Mouse (Mus musculus): ENCODE results near the gene Mpeg1. TPM values are rescaled to one million over a fixed set of nuclear protein-coding genes. Genes with fewer than 3 reads are reported as not detected.

Gene Mpeg1
- polyA plus RNA-seq, 1 experiment, result 8.0 TPM

DNA sequence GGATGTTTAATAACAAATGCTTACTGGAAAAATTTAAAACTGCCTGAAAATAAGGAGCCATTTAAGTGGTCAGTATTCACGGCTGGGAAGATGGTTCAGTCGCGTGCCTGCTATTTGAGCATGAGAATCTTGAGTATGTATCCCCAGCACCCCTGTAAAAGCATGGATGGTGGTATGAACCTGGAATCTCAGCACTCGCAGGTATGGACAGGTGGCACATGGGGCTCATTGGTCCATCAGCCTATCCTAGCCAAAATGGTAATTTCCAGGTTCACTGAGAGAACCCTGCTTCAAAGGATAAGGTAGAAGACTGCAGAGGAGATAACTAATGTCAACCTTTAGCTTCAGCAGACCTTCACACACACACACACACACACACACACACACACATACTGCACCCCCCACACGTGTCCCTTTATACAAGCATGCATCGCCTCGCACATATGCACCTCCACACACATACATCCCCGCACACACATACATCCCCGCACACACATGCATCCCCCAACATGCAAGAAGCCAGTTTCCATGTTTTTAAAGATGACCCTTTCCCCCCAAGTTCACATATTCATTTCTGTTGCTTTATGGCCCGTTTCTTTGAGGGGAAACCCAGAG, 5.1 kb downstream of the Mpeg1 start:
- no peak for DNase-seq (ENCODE audit: low read depth)

DNA sequence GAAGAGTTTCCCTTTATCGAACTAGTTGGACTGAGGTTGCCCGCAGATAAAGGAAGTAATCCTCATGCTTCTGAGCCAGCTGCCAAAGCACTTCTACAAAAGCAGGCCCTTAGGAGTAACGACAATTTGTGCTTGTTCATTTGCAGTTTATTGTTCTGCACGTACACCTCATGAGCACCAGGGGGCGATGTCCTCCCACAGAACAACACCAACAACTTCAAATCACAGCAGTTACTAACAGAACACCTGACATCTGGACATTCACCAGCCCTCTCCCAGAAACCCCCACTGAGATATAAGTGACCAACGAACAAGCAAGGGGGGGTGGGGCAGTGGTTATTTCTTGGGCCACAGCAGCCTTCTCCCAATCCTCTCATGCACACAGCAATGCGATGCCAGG, 5.6 kb downstream of the Mpeg1 start:
- no peak for DNase-seq (ENCODE audit: low read depth)

DNA sequence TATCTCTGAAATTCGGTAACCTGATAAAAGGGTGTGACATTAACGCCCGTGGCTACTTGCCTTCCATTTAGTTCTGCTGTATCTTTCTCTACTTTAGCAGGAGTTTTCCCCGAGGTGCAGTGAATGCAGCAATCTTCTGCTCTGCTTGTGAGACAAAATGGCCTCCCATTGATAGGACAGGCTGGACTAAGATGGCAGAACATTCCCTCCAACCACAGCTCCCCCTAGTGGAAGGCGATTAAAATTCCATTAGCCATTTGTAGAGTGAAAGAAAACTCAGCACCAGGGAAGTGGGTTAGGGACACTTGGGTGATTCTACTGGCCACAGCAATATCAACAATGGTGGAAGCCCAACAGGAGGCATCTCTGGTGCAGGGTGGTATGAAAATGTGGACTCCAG, 6.9 kb downstream of the Mpeg1 start:
- DNase-seq (ENCODE audit: low read depth), result no peak

DNA sequence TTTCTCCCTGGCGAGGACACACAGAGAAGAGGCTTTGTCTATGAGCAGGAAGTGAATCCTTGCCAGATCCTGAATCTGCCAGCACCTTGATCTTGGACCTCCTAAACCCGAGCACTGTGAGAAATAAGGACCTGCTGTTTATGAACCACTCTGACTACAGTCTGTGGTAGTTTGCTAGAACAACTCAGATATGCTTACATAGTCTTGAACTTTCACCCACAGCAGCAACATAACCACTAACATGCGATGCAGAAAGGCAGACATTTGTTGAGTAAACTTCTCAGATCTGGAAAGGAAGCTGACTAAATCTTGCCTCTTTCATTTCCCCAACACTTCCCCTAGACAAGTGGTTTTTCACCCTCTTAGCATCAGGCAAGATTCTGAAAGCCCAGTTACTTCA, 11.3 kb downstream of the Mpeg1 start:
- no peak for DNase-seq (ENCODE audit: low read depth)

DNA sequence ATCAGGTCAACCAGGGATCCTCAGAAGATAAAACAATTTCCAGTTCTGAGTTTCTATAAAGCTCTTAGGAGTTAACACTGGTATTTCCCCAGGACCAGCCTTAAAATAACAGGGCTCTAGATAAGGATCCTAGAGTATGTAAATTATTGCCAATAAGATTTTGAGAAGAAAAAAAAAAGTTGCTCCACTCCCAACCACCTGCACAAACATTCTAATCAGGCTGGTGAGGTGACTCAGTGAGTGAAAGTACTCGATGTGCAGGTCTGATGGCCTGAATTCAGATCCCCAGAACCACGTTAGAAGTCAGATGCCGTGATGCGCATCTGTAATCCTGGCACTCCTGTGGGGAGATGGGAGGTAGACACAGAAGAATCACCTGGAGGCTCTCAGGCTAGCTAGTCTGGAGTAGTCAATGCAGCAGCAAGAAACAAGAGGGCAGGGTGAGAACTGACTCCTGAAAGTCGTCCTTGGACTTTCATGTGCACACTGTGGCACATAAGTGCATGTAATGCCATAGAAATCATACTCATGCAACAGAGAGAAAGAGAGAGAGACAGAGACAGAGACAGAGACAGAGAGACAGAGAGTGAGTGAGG, 11.9 kb downstream of the Mpeg1 start:
- no peak for DNase-seq (ENCODE audit: low read depth)

DNA sequence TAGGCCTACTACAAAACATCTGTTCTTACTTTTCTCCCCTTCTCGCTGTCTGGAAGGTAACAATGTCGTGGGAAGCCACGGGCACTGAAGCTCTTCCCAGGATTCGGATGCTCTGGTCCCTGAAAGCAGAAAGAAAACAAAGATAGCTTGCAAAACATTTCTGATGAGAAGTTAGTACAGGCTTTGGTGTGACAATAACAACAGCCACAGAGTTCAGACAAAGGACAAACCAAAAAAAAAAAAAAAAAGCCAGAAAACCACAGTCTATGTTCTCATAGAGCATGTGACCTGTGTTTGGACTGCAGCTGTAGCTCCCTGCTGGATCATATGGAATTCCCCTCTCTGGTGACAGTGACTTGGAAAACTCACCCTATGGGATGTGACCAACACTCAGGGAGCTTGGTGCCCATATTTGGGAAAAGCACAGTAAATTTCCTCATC, 12.6 kb downstream of the Mpeg1 start:
- no peak for DNase-seq (ENCODE audit: low read depth)

DNA sequence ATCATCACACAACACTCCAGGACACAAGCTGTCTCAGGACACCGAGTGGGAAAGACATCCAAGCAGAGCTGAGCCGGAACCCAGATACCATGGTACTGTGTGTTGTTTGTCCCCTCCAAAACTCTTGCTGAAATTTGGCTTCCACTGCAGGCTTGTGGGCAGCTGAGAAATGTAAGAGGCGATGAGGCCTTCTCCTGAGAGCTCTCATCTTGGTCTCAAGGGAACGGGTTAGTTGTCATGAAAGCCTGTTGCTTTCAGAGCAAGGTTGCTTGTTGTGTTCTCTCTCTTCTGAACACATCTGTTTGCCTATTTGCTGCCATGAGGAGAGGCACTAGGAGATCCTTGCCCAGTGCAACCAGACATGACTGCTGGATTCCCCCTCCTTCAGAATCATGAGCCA, 13.4 kb downstream of the Mpeg1 start:
- no peak for DNase-seq (ENCODE audit: low read depth)

DNA sequence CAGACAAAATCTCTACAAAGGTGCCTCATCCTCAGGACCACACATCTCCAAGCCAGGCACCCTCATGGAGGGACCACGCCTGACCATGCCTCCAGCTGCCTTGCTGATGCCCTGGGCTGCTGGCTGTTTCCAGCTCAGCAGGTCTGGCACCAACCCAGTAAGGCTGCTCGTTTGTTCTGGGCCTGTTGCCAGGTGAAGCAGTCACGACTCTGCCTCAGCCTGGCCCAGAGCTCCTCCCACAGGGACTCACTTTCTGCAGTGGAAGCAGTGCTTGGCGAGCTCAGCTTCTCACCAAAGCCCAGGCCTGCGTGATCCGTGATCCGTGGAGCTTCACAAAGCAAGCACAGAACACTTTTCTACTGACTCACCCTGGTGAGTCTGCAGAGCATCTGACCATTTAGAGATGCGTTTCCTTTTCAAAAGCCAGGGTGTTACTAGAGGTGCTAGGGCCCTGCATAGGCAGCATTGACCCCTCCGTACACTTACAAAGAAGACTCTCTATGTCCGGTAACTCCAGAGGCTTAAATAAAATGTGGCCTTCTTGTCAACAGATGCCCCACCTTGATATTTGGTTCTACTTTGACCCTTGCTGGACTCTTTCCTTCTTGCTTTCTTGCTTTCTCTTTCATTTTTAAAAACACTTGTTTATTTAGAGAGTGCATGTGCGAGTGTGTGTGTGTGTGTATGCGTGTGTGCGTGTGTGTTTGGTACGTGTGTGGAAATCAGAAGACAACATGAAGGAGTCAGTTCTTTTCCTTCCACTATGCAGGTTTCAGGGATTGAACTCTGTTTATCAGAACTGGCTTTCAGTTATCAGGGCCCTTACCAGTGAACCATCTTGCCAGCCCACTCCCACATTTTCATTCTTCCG, 15.0 kb downstream of the Mpeg1 start:
- DNase-seq (ENCODE audit: low read depth), result no peak

DNA sequence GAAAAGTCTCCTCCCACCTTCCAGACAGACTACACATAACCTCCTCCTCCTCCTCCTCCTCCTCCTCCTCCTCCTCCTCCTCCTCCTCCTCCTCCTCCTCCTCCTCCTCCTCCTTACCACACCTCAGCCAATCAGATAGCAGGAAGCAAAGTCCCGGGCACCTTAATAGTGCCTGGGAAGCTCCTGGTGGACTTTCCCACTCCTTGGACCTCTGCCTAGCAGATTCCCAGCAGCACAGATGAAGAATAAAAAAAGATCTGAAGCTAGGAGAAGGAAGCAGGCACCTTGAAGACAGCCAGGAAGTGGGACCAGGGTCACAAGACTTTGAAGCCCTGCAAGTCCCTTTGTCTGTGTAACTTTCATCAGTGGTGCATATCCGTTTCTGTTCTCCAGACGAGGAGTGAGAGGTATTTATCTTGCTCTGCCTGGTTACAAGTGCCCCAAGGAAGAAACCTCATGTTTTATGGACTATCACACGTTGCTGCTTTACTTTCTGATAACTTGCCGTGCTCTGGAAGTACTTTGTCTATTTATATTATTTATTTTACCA, 16.2 kb downstream of the Mpeg1 start:
- no peak for DNase-seq (ENCODE audit: low read depth)

DNA sequence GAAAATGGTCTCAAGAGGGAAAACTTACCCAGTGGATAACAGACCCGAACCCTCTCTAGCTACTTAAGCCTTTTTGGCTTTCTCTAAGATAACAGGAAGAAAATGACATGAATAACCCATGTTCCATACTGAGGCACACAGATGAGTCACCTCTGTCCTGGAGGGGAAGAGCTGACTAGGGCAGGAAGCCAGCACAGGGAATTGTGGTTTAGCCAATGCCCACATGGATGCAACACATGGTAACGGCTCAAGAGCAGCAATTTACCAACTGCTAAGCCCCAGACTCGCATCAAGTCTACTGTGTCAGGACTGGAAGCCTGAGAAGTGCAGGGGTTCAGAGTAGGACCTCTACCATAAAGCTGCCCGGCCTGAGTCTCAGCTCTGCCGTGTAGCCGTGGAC, 17.8 kb downstream of the Mpeg1 start:
- no peak for DNase-seq (ENCODE audit: low read depth)

DNA sequence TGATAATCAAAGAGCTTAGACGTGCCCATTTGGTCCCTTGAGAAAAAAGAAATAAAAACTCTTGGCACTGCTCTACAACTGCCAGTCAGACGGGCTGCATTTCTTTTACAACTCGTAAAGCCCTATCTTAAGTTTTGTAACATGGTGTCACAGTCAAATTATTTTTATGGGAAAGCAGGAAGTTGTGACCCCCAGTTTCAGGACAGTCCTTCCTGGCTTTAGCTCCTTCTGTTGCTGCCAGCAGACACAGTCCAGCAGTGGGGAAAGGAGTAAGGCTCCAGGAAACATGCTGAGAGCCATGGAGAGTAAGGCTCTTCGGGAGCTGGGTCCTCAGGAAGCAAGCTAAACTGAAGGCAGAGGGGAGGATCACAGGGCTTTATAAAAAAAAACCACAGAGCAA, 23.2 kb downstream of the Mpeg1 start:
- no peak for DNase-seq (ENCODE audit: low read depth)

DNA sequence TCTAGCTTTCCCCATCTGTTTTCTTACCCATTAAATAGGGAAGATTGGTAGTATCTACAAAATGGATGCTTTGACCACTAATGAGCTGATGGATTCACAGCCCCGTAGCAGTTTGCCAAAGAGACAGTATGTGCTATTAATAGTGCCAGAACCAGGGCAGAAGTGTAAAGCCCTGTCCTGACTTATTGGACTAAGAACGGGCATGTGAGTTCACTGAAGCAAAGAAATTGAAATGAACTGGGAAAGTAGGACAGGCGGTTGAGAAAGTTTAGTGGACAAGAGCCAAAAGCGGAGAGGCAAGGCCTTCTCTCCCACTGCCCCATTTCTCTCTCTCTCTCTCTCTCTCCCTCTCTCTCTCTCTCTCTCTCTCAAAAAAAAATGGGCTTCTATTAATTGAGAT, 23.6 kb downstream of the Mpeg1 start:
- no peak for DNase-seq (ENCODE audit: low read depth)

DNA sequence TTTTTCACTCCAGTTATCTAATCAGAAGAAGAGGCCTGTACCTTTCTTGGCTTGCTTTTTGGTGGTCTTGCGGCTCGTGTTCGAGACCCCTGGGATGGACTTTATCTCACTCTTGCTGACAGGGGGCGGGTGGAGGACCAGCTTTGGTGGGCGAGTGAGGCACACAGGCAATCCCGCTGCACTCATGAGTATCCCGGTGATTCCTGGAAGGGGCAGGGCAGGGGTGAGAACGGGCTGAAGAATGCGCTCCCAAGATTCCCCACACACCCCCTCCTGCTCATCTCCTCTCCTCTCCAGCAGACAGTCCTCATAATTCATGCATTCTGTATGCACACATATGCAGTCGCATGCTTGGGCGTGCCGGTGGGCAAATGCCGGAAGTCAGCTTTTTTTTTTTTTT, 24.6 kb downstream of the Mpeg1 start:
- no peak for DNase-seq (ENCODE audit: low read depth)

DNA sequence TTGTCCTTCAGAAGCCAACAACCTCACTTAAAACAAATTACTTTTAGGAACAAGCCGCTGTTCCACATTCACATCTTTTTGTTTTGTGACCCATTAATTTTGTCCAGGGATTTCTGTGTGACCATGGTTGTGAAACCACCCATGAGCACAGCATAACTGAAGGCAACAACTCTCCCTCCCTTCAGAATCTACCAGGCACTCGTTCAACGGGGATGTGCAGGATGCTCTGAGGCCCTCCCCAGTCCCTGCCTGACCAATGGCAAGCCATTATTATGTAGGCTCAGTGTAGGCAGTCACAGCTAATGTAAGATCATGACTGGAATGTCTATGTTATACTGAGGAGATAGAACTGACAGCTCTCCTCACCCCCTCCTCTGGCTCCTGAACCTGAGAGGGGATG, 25.1 kb downstream of the Mpeg1 start:
- no peak for DNase-seq (ENCODE audit: low read depth)

DNA sequence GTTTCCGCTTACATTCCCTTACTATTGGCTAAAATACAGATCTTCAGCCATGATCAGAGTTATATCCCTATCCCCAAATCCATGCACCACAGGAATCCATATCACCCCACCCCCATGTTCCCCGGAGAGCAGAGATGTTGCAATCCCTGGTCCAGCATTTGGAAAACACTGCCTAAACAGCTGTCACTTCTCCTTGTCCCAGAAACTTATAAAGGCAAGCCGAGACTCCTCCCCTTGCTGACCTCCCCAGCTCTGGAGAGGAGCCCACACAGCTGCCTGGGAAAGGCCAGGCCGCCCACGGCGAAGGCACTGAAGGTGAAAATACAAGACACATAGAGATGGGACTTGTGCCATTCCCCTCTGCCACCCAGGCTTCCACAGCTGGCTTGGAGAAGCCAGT, 26.3 kb downstream of the Mpeg1 start:
- no peak for DNase-seq (ENCODE audit: low read depth)

DNA sequence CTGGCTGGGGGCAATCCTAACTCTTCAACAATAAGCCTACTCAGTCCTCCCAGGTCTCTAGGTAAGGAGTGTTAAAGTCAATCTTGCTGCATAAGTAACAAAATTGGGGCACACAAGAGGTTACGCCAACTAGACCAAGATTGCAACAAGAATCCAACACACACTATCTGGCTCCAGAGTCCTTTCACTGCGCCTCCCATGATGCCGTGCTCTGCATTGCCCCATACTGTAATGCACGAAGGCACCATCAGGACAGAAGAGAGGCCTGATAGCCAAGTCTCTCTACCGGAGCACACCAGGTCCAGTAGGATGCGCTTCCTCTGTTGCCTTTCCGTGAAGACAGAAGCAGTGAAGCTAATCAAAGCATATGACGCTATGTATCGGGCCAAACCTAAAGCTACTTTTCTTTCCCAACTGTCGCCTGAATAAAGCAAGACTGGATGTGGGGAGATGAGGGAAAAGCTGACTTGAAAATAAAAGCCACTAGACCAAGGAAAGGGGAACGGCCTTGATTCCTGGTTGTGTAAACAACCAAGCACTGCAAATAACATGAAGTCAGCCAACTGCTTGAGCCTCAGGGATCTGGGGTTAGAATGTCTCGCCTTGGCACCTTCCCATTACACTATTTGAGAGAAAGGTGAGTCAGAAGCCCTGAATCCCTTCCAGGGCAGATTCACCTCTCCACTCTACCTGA, 27.1 kb downstream of the Mpeg1 start:
- DNase-seq (ENCODE audit: low read depth), result no peak

DNA sequence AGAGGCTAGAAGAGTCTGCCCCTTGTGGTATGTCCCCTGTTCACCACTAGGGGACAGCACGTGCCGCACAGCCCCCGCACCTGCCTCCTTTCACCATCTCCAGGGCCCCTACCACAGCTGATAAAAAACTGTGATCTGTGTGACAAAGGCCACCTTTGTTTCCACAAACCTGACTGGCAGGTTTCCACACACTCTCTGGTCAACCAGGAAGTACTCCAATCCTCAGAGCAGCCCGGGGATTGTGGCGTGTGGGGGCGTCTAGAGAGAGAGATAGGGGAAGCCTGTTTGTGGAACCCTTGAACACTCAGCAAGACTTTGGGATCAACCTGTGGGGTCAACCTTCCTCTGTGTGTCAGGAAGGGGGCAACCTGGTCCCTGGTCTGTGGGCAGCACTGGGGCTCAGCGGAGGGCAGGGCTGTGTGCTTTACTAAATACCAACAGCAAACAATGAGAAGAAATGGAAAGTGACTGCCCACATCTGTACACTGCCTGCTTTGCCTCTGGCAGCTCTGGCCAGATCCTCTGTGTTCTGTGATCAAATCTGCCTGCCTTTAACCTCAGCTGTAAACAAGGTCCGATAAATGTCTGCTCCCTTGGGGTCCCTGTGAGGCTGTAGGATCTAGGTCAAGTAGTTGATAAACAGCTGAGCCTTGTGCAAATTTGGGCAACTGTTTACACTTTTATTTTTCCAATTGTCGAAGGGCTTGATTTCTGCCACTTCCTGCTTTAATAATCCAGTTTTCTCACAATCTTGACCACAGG, 27.8 kb downstream of the Mpeg1 start:
- no peak for DNase-seq (ENCODE audit: low read depth)

DNA sequence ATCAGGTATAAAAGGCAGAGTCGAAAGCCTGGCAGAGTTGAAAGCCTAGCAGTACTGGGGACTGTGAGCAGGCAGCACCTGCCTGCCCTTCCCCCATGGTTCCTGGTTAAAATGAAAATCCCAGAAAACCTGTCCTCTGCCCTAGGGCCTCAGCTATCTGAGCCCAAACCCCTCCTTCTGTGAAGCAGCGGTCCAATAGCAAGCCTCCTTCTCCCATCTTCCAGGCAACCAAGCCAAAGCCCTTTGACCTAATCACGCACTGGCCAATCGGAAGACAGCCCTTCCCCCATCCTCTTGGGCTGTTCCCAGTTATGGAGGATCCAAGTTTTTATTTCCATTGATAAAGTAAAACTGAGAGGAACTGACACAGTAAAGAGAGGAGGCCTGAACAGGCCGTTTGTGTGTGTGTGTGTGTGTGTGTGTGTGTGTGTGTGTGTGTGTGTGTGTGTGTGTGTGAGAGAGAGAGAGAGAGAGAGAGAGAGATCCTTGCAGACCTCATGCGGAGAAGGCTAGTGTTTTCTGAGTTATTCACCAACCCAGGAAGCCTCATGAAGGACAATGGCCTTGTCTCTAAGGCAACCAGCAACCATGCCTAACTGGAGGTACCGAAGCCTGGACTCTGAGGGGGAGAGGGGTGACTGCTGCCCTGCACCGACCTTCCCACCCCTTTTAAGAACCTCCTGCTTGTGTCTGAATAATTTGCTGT, 28.5 kb downstream of the Mpeg1 start:
- DNase-seq (ENCODE audit: low read depth), result no peak

DNA sequence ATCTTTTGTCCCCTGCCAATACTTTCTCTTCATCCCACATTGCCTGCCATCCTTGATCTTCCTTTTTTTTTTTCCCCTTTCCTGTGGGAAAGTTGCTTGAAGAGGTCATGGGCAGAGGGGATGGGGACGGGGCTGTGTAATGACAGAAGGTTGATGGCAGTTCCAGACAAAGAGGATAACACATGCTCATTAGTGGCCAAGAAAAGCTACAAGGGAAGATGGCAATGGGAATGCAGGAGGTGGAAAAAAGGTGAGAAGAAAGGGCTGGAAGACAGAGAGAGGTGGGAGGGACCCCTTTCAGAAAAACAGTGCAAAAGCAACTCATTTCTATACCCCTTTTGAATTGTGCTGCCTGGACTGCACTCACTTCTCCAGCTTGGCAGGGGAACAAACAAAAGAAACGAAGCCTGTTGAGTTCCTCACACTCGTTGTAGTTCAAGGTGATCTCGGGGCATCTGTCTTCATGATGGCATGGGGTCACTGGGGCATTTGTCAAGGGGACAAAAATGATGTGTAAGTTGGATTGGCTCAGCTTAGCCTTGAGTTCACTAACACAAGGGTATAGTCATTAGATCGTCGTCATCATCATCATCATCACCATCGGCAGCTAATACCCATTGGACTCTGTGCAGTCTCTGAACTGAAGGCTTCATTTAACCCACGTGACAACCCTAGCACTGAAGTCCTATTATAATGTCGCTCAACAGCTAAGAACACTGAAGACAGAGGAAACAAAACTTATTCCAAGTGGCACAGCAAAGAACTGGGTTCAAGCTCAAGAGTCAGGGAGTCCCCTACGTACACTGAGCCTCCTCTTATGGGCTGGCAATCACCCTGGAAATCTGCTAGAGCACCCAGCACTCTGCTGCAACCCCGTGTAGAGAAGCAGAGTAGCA, 29.3 kb downstream of the Mpeg1 start:
- DNase-seq (ENCODE audit: low read depth), result no peak

DNA sequence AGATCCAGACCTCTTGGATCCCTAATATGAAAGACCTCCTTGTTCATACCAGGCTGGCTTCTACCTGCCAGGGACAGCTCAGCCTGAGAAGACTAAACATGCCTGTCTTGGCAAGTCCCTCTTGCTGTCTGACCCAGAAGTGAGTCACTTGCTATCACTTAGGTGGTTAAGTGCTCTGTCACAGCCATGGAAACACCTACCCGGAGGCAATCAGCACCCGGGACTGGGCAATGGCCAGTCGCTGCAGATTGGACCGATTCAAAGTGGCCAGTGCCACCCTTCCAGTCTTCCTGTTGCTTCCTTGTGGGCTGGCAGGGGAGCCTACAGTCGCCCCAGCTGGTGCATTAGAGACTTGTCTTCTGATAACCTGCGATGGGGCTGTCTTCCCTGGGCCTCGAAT, 31.1 kb downstream of the Mpeg1 start:
- no peak for DNase-seq (ENCODE audit: low read depth)
